Mouse (Mus musculus): ENCODE measurements around the gene Ccser2. TPM values are rescaled to one million over a fixed set of nuclear protein-coding genes. Genes with fewer than 3 reads are reported as not detected.
A peak's percentile ranks its signal among the peaks of the same experiment; 100 is the strongest.

Ccser2 gene
- polyA plus RNA-seq, 1 experiment, result 12.8 TPM

DNA sequence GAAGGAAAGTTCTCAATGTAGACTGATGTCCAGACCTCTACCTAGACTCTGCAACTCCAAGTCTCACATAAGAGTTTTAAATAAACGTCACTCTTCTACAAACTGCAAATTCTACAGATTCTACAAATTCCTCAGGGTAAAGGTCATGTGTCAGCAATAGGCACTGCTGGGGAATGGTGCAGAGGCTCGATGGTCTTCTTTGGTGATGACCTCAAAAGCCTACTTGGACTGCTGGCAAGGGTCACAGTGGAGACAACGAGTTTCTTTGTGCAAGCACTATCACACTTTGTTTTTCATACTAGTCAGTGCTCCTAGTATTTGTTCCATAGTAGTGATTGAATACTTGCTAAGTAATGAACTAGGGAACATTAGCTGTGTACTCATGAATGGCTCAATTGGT is 85.0 kb downstream of the Ccser2 start:
- 53% methylated on average over 3 of the region's 3 CpGs for WGBS
- Histone ChIP-seq H3K27ac (ENCODE audit: insufficient read depth, low read depth, low read length) (no peak overlapping the region), H3K4me3 (ENCODE audit: low read depth, low read length) (no peak overlapping the region), H3K27me3 (ENCODE audit: control insufficient read depth, insufficient read depth, low read length) (no peaks in the 10 kb centered on the region), H3K4me1 (ENCODE audit: control insufficient read depth, insufficient read depth, insufficient read length, low read length) (no peaks in the 10 kb centered on the region), H3K36me3 (ENCODE audit: control insufficient read depth, insufficient read depth, low read length) (peaks cover 26% of the 10 kb centered on the region)
- TF ChIP-seq CTCF (IDR thresholded peaks at IDR 0.05; ENCODE audit: extremely low read depth, insufficient read length, insufficient replicate concordance, low read depth, low read length) (no peak), POLR2A (IDR thresholded peaks at IDR 0.05; ENCODE audit: low read depth, low read length) (no peak)

DNA sequence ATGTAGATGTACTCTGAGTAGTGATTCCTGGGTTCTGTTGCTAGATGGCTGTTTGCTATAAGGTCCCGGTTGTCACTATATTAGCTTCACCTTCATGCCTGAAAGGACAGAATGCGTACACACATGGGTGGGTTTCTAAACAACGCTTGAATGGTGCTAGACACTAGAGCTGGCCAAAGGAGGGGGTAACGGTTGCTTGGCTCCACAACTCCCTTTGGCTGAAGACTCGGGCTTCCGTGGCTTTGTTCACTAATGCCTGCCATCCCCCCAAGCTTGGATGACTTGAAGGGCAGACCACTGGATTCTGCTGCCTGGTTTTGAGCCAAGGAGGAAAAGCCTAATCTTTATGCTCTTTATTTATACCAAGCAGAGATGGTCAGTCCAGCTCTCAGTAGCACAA is 98.3 kb downstream of the Ccser2 start:
- Histone ChIP-seq H3K27ac (ENCODE audit: insufficient read depth, low read depth, low read length) (no peak overlapping the region), H3K4me3 (ENCODE audit: low read depth, low read length) (no peak overlapping the region), H3K36me3 (ENCODE audit: control insufficient read depth, insufficient read depth, low read length) (peaks cover 3% of the 10 kb centered on the region; the same call in 1 of the 2 replicates), H3K4me1 (ENCODE audit: control insufficient read depth, insufficient read depth, insufficient read length, low read length) (no peaks in the 10 kb centered on the region), H3K27me3 (ENCODE audit: control insufficient read depth, insufficient read depth, low read length) (no peaks in the 10 kb centered on the region)
- TF ChIP-seq POLR2A (IDR thresholded peaks at IDR 0.05; ENCODE audit: low read depth, low read length), result no peak
- TF ChIP-seq CTCF (IDR thresholded peaks at IDR 0.05; ENCODE audit: extremely low read depth, insufficient read length, insufficient replicate concordance, low read depth, low read length), result no peak
- WGBS, result 86% methylated on average over 6 of the region's 6 CpGs

DNA sequence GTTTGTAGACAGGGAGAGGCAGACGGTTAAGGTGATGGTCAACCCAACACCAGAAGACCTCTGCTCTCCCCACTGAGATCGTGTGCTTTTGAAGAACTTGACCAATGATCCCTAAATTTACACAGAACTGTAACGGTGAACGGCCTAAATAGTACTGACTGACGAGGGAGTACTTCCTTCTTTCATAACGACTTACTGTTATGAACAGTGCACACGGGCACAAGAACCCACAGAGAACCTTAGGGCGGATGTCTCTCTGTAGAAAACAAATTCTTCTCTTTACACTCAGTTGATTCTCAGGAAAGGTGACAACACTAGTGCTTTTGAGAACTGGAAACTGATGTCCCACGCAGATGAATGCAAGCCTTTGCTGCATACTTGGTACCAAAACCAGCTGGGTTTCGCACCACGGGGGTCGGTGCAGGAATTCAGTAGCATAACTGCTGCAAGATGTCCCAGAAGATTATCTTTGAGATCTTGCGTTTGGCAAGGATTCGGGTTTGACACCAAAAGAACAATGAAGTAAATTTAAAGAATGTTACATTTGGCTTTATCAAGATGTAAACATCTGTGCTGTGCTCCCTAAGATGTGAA is 99.7 kb downstream of the Ccser2 start:
- WGBS, result 65% methylated on average over 14 of the region's 14 CpGs
- no peak overlapping the region for H3K4me3 ChIP-seq (ENCODE audit: low read depth, low read length)
- H3K27ac ChIP-seq (ENCODE audit: insufficient read depth, low read depth, low read length), result peak overlapping the region; percentile 39; the same call in 1 of the 2 replicates
- no peak for TF ChIP-seq CTCF (IDR thresholded peaks at IDR 0.05; ENCODE audit: extremely low read depth, insufficient read length, insufficient replicate concordance, low read depth, low read length)
- TF ChIP-seq POLR2A (IDR thresholded peaks at IDR 0.05; ENCODE audit: low read depth, low read length), result no peak
- no peaks in the 10 kb centered on the region for H3K36me3 ChIP-seq (ENCODE audit: control insufficient read depth, insufficient read depth, low read length)
- no peaks in the 10 kb centered on the region for H3K27me3 ChIP-seq (ENCODE audit: control insufficient read depth, insufficient read depth, low read length)
- H3K4me1 ChIP-seq (ENCODE audit: control insufficient read depth, insufficient read depth, insufficient read length, low read length), result no peaks in the 10 kb centered on the region

DNA sequence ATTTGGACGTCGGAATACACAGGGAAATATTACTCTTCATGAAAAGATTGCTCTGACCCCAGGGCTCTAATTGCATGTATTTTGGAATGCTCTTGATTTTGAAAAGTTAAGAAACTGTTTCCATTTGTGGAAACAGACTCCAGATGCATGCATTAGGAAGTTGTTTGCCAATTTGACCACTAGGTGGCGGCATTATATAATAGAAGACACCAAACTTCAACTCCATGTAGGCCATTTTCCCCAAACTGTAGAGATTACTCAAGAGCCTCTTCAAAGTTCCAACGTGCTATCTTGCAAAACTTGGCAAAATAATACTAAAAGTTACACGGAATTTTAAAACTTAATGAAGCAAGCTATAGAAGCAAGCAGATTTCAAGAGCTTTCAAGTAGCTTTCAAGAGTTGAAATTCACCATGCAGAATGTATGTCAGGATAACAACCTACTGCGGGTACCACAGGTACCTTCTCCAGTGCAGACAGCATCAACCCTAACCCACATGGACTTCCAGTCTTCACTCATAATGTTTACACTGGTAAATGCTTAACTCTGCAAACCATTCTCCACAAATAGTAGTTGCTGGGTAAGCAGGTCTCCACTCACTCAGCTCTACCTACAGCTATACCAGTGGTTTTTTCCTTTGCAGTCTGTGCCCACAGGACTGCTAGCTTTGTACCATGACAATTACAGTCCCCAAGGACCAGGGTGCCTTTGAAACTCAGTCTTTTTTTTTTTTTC is 101.4 kb downstream of the Ccser2 start:
- Histone ChIP-seq H3K4me1 (ENCODE audit: control insufficient read depth, insufficient read depth, insufficient read length, low read length) (no peaks in the 10 kb centered on the region), H3K4me3 (ENCODE audit: low read depth, low read length) (no peak overlapping the region), H3K36me3 (ENCODE audit: control insufficient read depth, insufficient read depth, low read length) (no peaks in the 10 kb centered on the region), H3K27me3 (ENCODE audit: control insufficient read depth, insufficient read depth, low read length) (no peaks in the 10 kb centered on the region), H3K27ac (ENCODE audit: insufficient read depth, low read depth, low read length) (no peak overlapping the region)
- no peak for TF ChIP-seq CTCF (IDR thresholded peaks at IDR 0.05; ENCODE audit: extremely low read depth, insufficient read length, insufficient replicate concordance, low read depth, low read length)
- TF ChIP-seq POLR2A (IDR thresholded peaks at IDR 0.05; ENCODE audit: low read depth, low read length), result no peak
- WGBS, result 17% methylated on average over 6 of the region's 6 CpGs

DNA sequence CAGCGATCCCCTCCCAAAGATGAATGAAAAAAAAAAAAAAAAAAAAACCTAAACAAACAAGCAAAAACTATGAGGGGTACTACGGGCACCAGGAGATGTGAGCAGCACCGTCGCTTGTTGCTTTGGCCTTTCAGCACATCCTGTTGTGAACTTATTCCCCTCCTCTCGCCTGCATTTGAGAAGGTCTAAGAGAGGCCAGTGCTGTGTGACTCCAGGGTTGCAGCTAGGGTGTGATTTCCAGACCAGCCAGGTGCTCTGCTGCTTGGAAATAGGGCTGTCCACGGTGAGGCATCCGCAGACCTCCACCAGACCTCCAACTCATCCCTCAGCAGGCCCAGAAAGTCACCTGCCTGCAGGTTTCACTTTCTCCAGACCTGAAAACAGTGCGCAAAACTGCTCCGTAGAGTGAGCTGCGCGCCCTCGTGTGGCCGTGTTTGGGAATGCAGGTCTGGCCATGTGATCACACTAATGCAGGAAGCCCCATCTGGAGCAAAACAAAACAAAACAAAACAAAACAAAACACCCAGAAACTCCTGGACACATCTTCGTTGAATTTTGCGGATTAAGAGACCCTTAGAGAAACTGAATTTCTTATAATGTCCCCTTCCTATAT is 104.6 kb downstream of the Ccser2 start:
- Histone ChIP-seq H3K36me3 (ENCODE audit: control insufficient read depth, insufficient read depth, low read length) (no peaks in the 10 kb centered on the region), H3K4me1 (ENCODE audit: control insufficient read depth, insufficient read depth, insufficient read length, low read length) (no peaks in the 10 kb centered on the region), H3K27ac (ENCODE audit: insufficient read depth, low read depth, low read length) (no peak overlapping the region), H3K27me3 (ENCODE audit: control insufficient read depth, insufficient read depth, low read length) (no peaks in the 10 kb centered on the region), H3K4me3 (ENCODE audit: low read depth, low read length) (peak overlapping the region; percentile 48)
- 20% methylated on average over 15 of the region's 15 CpGs for WGBS
- TF ChIP-seq CTCF (IDR thresholded peaks at IDR 0.05; ENCODE audit: extremely low read depth, insufficient read length, insufficient replicate concordance, low read depth, low read length), result peak; percentile 92; the same call in 1 of the 2 replicates
- no peak; the same call in 1 of the 2 replicates for TF ChIP-seq POLR2A (IDR thresholded peaks at IDR 0.05; ENCODE audit: low read depth, low read length)

DNA sequence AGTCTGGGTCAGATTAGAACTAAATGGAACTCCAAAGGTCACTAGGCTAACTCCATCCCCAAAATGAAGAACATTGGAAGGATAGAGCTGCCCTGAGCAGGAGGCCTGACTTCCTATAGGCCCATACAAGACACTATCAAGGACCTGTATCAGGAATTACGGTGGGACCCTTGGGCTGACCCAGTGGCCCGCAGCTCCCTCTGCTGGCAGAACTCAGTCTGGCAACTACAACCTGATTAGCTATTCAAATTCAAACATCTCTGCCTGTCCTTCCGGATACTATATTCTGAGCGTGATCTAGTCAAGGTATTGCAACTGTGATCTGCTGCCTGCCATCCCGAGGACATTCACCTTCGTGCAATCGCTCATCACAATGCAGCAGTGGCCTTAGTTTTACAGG is 106.2 kb downstream of the Ccser2 start:
- no peaks in the 10 kb centered on the region for H3K4me1 ChIP-seq (ENCODE audit: control insufficient read depth, insufficient read depth, insufficient read length, low read length)
- 17% methylated on average over 7 of the region's 7 CpGs for WGBS
- no peaks in the 10 kb centered on the region for H3K36me3 ChIP-seq (ENCODE audit: control insufficient read depth, insufficient read depth, low read length)
- H3K4me3 ChIP-seq (ENCODE audit: low read depth, low read length), result no peak overlapping the region
- no peaks in the 10 kb centered on the region for H3K27me3 ChIP-seq (ENCODE audit: control insufficient read depth, insufficient read depth, low read length)
- no peak overlapping the region for H3K27ac ChIP-seq (ENCODE audit: insufficient read depth, low read depth, low read length)
- TF ChIP-seq CTCF (IDR thresholded peaks at IDR 0.05; ENCODE audit: extremely low read depth, insufficient read length, insufficient replicate concordance, low read depth, low read length) (peak; percentile 72; the same call in 1 of the 2 replicates), POLR2A (IDR thresholded peaks at IDR 0.05; ENCODE audit: low read depth, low read length) (no peak)

DNA sequence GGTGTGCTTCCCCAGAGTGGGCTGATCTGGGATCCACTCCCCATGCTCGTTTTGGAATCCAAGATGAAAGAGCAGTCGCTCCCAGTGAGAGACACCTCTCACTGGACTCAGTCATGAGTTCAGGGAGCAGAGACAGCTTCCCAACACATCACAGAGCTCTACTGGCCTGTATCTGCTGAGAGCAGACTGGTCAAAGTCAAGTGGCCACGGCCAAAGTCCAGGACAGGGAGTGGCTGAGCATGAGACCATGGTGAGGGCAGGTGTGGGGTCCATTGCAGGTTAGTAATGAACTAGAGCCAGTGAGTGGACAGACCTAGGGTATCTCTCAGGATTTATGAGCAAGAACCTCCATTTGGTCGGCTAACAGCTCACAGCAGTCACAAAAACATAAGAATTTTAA is 109.6 kb downstream of the Ccser2 start:
- WGBS, result 55% methylated on average over 4 of the region's 4 CpGs
- H3K27ac ChIP-seq (ENCODE audit: insufficient read depth, low read depth, low read length), result no peak overlapping the region
- H3K4me1 ChIP-seq (ENCODE audit: control insufficient read depth, insufficient read depth, insufficient read length, low read length), result no peaks in the 10 kb centered on the region
- H3K36me3 ChIP-seq (ENCODE audit: control insufficient read depth, insufficient read depth, low read length), result no peaks in the 10 kb centered on the region
- TF ChIP-seq CTCF (IDR thresholded peaks at IDR 0.05; ENCODE audit: extremely low read depth, insufficient read length, insufficient replicate concordance, low read depth, low read length) (no peak), POLR2A (IDR thresholded peaks at IDR 0.05; ENCODE audit: low read depth, low read length) (no peak)
- H3K27me3 ChIP-seq (ENCODE audit: control insufficient read depth, insufficient read depth, low read length), result no peaks in the 10 kb centered on the region
- no peak overlapping the region for H3K4me3 ChIP-seq (ENCODE audit: low read depth, low read length)
